Mouse (Mus musculus) forebrain, embryonic 14.5 days (tissue): ENCODE data around the gene Lrrc75a. TPM values are rescaled to one million over a fixed set of nuclear protein-coding genes. Genes with fewer than 3 reads are reported as not detected.

ENCODE experiments used
- ATAC-seq: fragments of 200-750 bp; cut with Nextera tagmentation; 2 replicates; pipeline ENCODE4 v1.8.0; 2017; ENCODE audit warnings: mild to moderate bottlenecking, moderate library complexity
- DNase-seq: peaks from one replicate; pipeline ENCODE4 v3.0.0-alpha.2; 2015; ENCODE audit warnings: low spot score
- H3K27ac ChIP-seq: fragments of 300-500 bp; sonication (generic); 2 replicates; pipeline ENCODE4 v1.5.1; 2014; ENCODE audit warnings: low read depth, mild to moderate bottlenecking, control low read depth, low read length, moderate library complexity
- H3K27me3 ChIP-seq: fragments of 300-500 bp; sonication (generic); replicated peaks from 2 replicates; pipeline ENCODE4 v1.6.1; 2014; ENCODE audit warnings: low read length, control low read depth, mixed read lengths; ENCODE audit not compliant: control insufficient read depth, insufficient read depth
- H3K36me3 ChIP-seq: fragments of 300-500 bp; sonication (generic); 2 replicates; pipeline ENCODE4 v1.6.1; 2014; ENCODE audit warnings: low read length, control low read depth; ENCODE audit not compliant: control insufficient read depth, insufficient read depth
- H3K4me1 ChIP-seq: fragments of 300-500 bp; sonication (generic); 2 replicates; pipeline ENCODE4 v1.6.1; 2014; ENCODE audit warnings: antibody characterized with exemption, low read length, control low read depth; ENCODE audit not compliant: control insufficient read depth, insufficient read depth
- H3K4me2 ChIP-seq: fragments of 300-500 bp; sonication (generic); 2 replicates; pipeline ENCODE4 v1.6.1; 2014; ENCODE audit warnings: mild to moderate bottlenecking, control low read depth, low read length
- H3K4me3 ChIP-seq: fragments of 300-500 bp; sonication (generic); 2 replicates; pipeline ENCODE4 v1.5.1; 2014; ENCODE audit warnings: low read depth, low read length, control low read depth
- H3K9ac ChIP-seq: fragments of 300-500 bp; sonication (generic); 2 replicates; pipeline ENCODE4 v1.6.1; 2014; ENCODE audit warnings: mild to moderate bottlenecking, low read length, control low read depth, moderate library complexity
- H3K9me3 ChIP-seq: fragments of 300-500 bp; sonication (generic); replicated peaks from 2 replicates; pipeline ENCODE4 v1.6.1; 2016; ENCODE audit warnings: low read length, control low read depth, mixed read lengths; ENCODE audit not compliant: control insufficient read depth
- WGBS: fragments of 180-500 bp; shearing (Covaris S2); extraction: QIAGEN DNeasy Blood & Tissue Kit; methylation state at CpG from one replicate; pipeline ENCODE4 v1.1.7; 2014; 5-methylcytosine and 5-hydroxymethylcytosine counted together
- polyA plus RNA-seq: library from polyadenylated mRNA; unstranded; fragments of >200 nt; fragmentation: Nextera tagmentation; extraction: Ambion mirVana; gene quantifications from 2 replicates; pipeline ENCODE4 v1.2.1, GENCODE M21; 2014

Gene Lrrc75a
- polyA plus RNA-seq, 1 experiment from 2014 or later: 9.6 TPM

- H3K4me1 ChIP-seq: peaks cover 21% of the 10 kb centered on the region
- H3K27me3 ChIP-seq: no peaks in the 10 kb centered on the region
- 64% methylated on average over 3 of the region's 3 CpGs for WGBS
- H3K27ac ChIP-seq: no peak overlapping the region
- H3K9me3 ChIP-seq: no peaks in the 10 kb centered on the region
- no peak overlapping the region for H3K9ac ChIP-seq
- no peak for ATAC-seq
- no peak for DNase-seq
- H3K36me3 ChIP-seq: no peaks in the 10 kb centered on the region
- H3K4me2 ChIP-seq: no peak overlapping the region
- no peak overlapping the region for H3K4me3 ChIP-seq
Observed at GRCm38 (mm10) chr11:62640378-62640777, 7.9 kb downstream of the Lrrc75a start.

- Histone ChIP-seq H3K9ac (no peak overlapping the region), H3K4me3 (no peak overlapping the region), H3K36me3 (no peaks in the 10 kb centered on the region), H3K4me1 (peaks cover 14% of the 10 kb centered on the region), H3K27ac (no peak overlapping the region), H3K9me3 (no peaks in the 10 kb centered on the region), H3K4me2 (no peak overlapping the region), H3K27me3 (no peaks in the 10 kb centered on the region)
- WGBS: 92% methylated on average over 4 of the region's 4 CpGs
- ATAC-seq (no peak), DNase-seq (no peak)
Observed at GRCm38 (mm10) chr11:62638402-62638801, 9.9 kb downstream of the Lrrc75a start.

GRCm38 (mm10) chr11:62637806-62638205 lies 10.5 kb downstream of the Lrrc75a start:
- Histone ChIP-seq H3K9me3 (no peaks in the 10 kb centered on the region), H3K4me3 (no peak overlapping the region), H3K27ac (no peak overlapping the region), H3K9ac (no peak overlapping the region), H3K4me1 (peaks cover 9% of the 10 kb centered on the region; the same call in 1 of the 2 replicates), H3K27me3 (no peaks in the 10 kb centered on the region), H3K36me3 (no peaks in the 10 kb centered on the region), H3K4me2 (no peak overlapping the region)
- DNase-seq (no peak), ATAC-seq (no peak)
- WGBS: 84% methylated on average over 6 of the region's 6 CpGs

GRCm38 (mm10) chr11:62637401-62637800 lies 10.9 kb downstream of the Lrrc75a start:
- no peaks in the 10 kb centered on the region for H3K27me3 ChIP-seq
- no peak overlapping the region for H3K27ac ChIP-seq
- no peak overlapping the region for H3K9ac ChIP-seq
- no peaks in the 10 kb centered on the region for H3K9me3 ChIP-seq
- no peak overlapping the region for H3K4me2 ChIP-seq
- H3K4me1 ChIP-seq: peaks cover 5% of the 10 kb centered on the region; the same call in 1 of the 2 replicates
- H3K36me3 ChIP-seq: no peaks in the 10 kb centered on the region
- no peak overlapping the region for H3K4me3 ChIP-seq
- no peak for DNase-seq
- WGBS: 89% methylated on average over 5 of the region's 5 CpGs
- no peak for ATAC-seq

GRCm38 (mm10) chr11:62636840-62637221 lies 11.5 kb downstream of the Lrrc75a start:
- H3K27ac ChIP-seq: no peak overlapping the region
- no peak overlapping the region for H3K4me2 ChIP-seq
- H3K27me3 ChIP-seq: no peaks in the 10 kb centered on the region
- ATAC-seq (no peak), DNase-seq (no peak)
- WGBS: 83% methylated on average over 3 of the region's 3 CpGs
- no peaks in the 10 kb centered on the region for H3K36me3 ChIP-seq
- no peaks in the 10 kb centered on the region; the same call in 1 of the 2 replicates for H3K4me1 ChIP-seq
- no peak overlapping the region for H3K4me3 ChIP-seq
- H3K9ac ChIP-seq: no peak overlapping the region
- H3K9me3 ChIP-seq: no peaks in the 10 kb centered on the region

- WGBS: 66% methylated on average over 11 of the region's 11 CpGs
- ATAC-seq: no peak
Observed at GRCm38 (mm10) chr11:62636105-62636839, 12.1 kb downstream of the Lrrc75a start.

GRCm38 (mm10) chr11:62635406-62635805 lies 12.9 kb downstream of the Lrrc75a start:
- WGBS: 77% methylated on average over 3 of the region's 3 CpGs
- DNase-seq (no peak), ATAC-seq (no peak)
- no peaks in the 10 kb centered on the region for H3K27me3 ChIP-seq
- H3K4me2 ChIP-seq: no peak overlapping the region
- H3K4me3 ChIP-seq: no peak overlapping the region
- H3K4me1 ChIP-seq: peaks cover 5% of the 10 kb centered on the region
- no peaks in the 10 kb centered on the region for H3K36me3 ChIP-seq
- no peak overlapping the region for H3K27ac ChIP-seq
- H3K9ac ChIP-seq: no peak overlapping the region
- H3K9me3 ChIP-seq: no peaks in the 10 kb centered on the region

More at GRCm38 (mm10) chr11:62636105-62636839, 12.1 kb downstream of the Lrrc75a start:
- no peak overlapping the region for H3K9ac ChIP-seq
- no peaks in the 10 kb centered on the region for H3K36me3 ChIP-seq
- no peak for DNase-seq
- H3K4me2 ChIP-seq: no peak overlapping the region
- no peak overlapping the region for H3K27ac ChIP-seq
- H3K9me3 ChIP-seq: no peaks in the 10 kb centered on the region
- H3K4me3 ChIP-seq: no peak overlapping the region
- no peaks in the 10 kb centered on the region; the same call in 1 of the 2 replicates for H3K4me1 ChIP-seq
- H3K27me3 ChIP-seq: no peaks in the 10 kb centered on the region

GRCm38 (mm10) chr11:62631138-62631537 lies 17.2 kb downstream of the Lrrc75a start:
- Histone ChIP-seq H3K27me3 (no peaks in the 10 kb centered on the region), H3K27ac (no peak overlapping the region), H3K9ac (no peak overlapping the region), H3K36me3 (no peaks in the 10 kb centered on the region), H3K9me3 (no peaks in the 10 kb centered on the region), H3K4me1 (peaks cover 26% of the 10 kb centered on the region), H3K4me3 (no peak overlapping the region), H3K4me2 (no peak overlapping the region)
- ATAC-seq (no peak), DNase-seq (no peak)
- 26% methylated on average over 4 of the region's 4 CpGs for WGBS

GRCm38 (mm10) chr11:62630225-62630821 lies 18.0 kb downstream of the Lrrc75a start:
- DNase-seq (peak; percentile 61), ATAC-seq (peak; percentile 72)
- under 1% methylated on average over 11 of the region's 11 CpGs for WGBS
- Histone ChIP-seq H3K27ac (peak overlapping the region; percentile 78), H3K36me3 (no peaks in the 10 kb centered on the region), H3K27me3 (no peaks in the 10 kb centered on the region), H3K9me3 (no peaks in the 10 kb centered on the region), H3K4me1 (peaks cover 26% of the 10 kb centered on the region), H3K4me3 (peak overlapping the region; percentile 3; the same call in 1 of the 2 replicates), H3K4me2 (peak overlapping the region; percentile 44), H3K9ac (peak overlapping the region; percentile 49; the same call in 1 of the 2 replicates)
